Mouse (Mus musculus): ENCODE measurements around the gene Rnf224. TPM values are rescaled to one million over a fixed set of nuclear protein-coding genes. Genes with fewer than 3 reads are reported as not detected.

Gene Rnf224
- polyA plus RNA-seq, 1 experiment from 2014 or later, result 0.10 TPM

- no peaks in the 10 kb centered on the region for H3K9me3 ChIP-seq (ENCODE audit: low read length)
- H3K9ac ChIP-seq (replicated peaks; ENCODE audit: low read depth), result peak overlapping the region; percentile 52
- DNase-seq (ENCODE audit: low spot score), result peak; percentile 100
- no peaks in the 10 kb centered on the region for H3K27me3 ChIP-seq (replicated peaks; ENCODE audit: insufficient read depth, low read length)
- H3K36me3 ChIP-seq (ENCODE audit: insufficient read depth, low read length), result peaks cover 9% of the 10 kb centered on the region
- H3K4me3 ChIP-seq (ENCODE audit: low read depth, low read length), result peak overlapping the region; percentile 90
- peak overlapping the region; percentile 93 for H3K27ac ChIP-seq (ENCODE audit: low read length)
- ATAC-seq, result peak; percentile 91
- TF ChIP-seq CTCF (IDR thresholded peaks at IDR 0.05) (no peak), EP300 (IDR thresholded peaks at IDR 0.05) (peak; percentile 45; the same call in 1 of the 2 replicates)
- peak overlapping the region; percentile 55 for H3K4me2 ChIP-seq (replicated peaks; ENCODE audit: low read depth, low read length)
- peaks cover 6% of the 10 kb centered on the region; the same call in 1 of the 2 replicates for H3K4me1 ChIP-seq (ENCODE audit: insufficient read depth, low read depth, low read length)
- 2% methylated on average over 40 of the region's 41 CpGs for WGBS
These were observed 11.5 kb downstream of the Rnf224 start for GRCm38 (mm10) chr2:25224766-25225752.

- Histone ChIP-seq H3K27me3 (replicated peaks; ENCODE audit: insufficient read depth, low read length) (no peaks in the 10 kb centered on the region), H3K4me2 (replicated peaks; ENCODE audit: low read depth, low read length) (peak within 1 kb of the TSS; percentile 79), H3K9ac (replicated peaks; ENCODE audit: low read depth) (peak within 1 kb of the TSS; percentile 91), H3K36me3 (ENCODE audit: insufficient read depth, low read length) (peaks cover 9% of the 10 kb centered on the region), H3K4me3 (ENCODE audit: low read depth, low read length) (peak within 1 kb of the TSS; percentile 90), H3K27ac (ENCODE audit: low read length) (peak within 1 kb of the TSS; percentile 97), H3K4me1 (ENCODE audit: insufficient read depth, low read depth, low read length) (peaks cover 6% of the 10 kb centered on the region; the same call in 1 of the 2 replicates), H3K9me3 (ENCODE audit: low read length) (no peaks in the 10 kb centered on the region)
- peak; percentile 52 for TF ChIP-seq CTCF (IDR thresholded peaks at IDR 0.05)
- peak; percentile 74; the same call in 1 of the 2 replicates for TF ChIP-seq EP300 (IDR thresholded peaks at IDR 0.05)
- WGBS, result under 1% methylated on average over 17 of the region's 17 CpGs
- DNase-seq (ENCODE audit: low spot score), result no peak
- ATAC-seq, result no peak
These were observed 12.2 kb downstream of the Rnf224 start, which contains the start of gene Tubb4b for GRCm38 (mm10) chr2:25224492-25224765. Tubb4b (minus strand) TSS chr2:25224702.

GRCm38 (mm10) chr2:25223681-25224491 lies 12.7 kb downstream of the Rnf224 start:
- peak; percentile 59 for ATAC-seq
- peak overlapping the region; percentile 91 for H3K9ac ChIP-seq (replicated peaks; ENCODE audit: low read depth)
- TF ChIP-seq CTCF (IDR thresholded peaks at IDR 0.05) (no peak), EP300 (IDR thresholded peaks at IDR 0.05) (no peak)
- peaks cover 6% of the 10 kb centered on the region; the same call in 1 of the 2 replicates for H3K4me1 ChIP-seq (ENCODE audit: insufficient read depth, low read depth, low read length)
- H3K4me3 ChIP-seq (ENCODE audit: low read depth, low read length), result peak overlapping the region; percentile 90
- WGBS, result under 1% methylated on average over 39 of the region's 53 CpGs
- DNase-seq (ENCODE audit: low spot score), result peak; percentile 94
- H3K36me3 ChIP-seq (ENCODE audit: insufficient read depth, low read length), result peaks cover 9% of the 10 kb centered on the region
- H3K27me3 ChIP-seq (replicated peaks; ENCODE audit: insufficient read depth, low read length), result no peaks in the 10 kb centered on the region
- peak overlapping the region; percentile 79 for H3K4me2 ChIP-seq (replicated peaks; ENCODE audit: low read depth, low read length)
- H3K27ac ChIP-seq (ENCODE audit: low read length), result peak overlapping the region; percentile 97
- H3K9me3 ChIP-seq (ENCODE audit: low read length), result no peaks in the 10 kb centered on the region

- 61% methylated on average over 5 of the region's 5 CpGs for WGBS
- Histone ChIP-seq H3K9me3 (ENCODE audit: low read length) (no peaks in the 10 kb centered on the region), H3K27ac (ENCODE audit: low read length) (no peak overlapping the region), H3K27me3 (replicated peaks; ENCODE audit: insufficient read depth, low read length) (no peaks in the 10 kb centered on the region), H3K4me2 (replicated peaks; ENCODE audit: low read depth, low read length) (no peak overlapping the region), H3K4me1 (ENCODE audit: insufficient read depth, low read depth, low read length) (peaks cover 6% of the 10 kb centered on the region; the same call in 1 of the 2 replicates), H3K9ac (replicated peaks; ENCODE audit: low read depth) (no peak overlapping the region), H3K4me3 (ENCODE audit: low read depth, low read length) (no peak overlapping the region), H3K36me3 (ENCODE audit: insufficient read depth, low read length) (peaks cover 9% of the 10 kb centered on the region)
- TF ChIP-seq EP300 (IDR thresholded peaks at IDR 0.05), result no peak
- TF ChIP-seq CTCF (IDR thresholded peaks at IDR 0.05), result no peak
- no peak for DNase-seq (ENCODE audit: low spot score)
- no peak for ATAC-seq
These were observed 15.2 kb downstream of the Rnf224 start for GRCm38 (mm10) chr2:25221331-25221772.

- TF ChIP-seq CTCF (IDR thresholded peaks at IDR 0.05) (no peak), EP300 (IDR thresholded peaks at IDR 0.05) (no peak)
- Histone ChIP-seq H3K9ac (replicated peaks; ENCODE audit: low read depth) (no peak within 1 kb of the TSS), H3K27ac (ENCODE audit: low read length) (no peak within 1 kb of the TSS), H3K4me2 (replicated peaks; ENCODE audit: low read depth, low read length) (no peak within 1 kb of the TSS), H3K27me3 (replicated peaks; ENCODE audit: insufficient read depth, low read length) (no peaks in the 10 kb centered on the region), H3K36me3 (ENCODE audit: insufficient read depth, low read length) (peaks cover 9% of the 10 kb centered on the region), H3K9me3 (ENCODE audit: low read length) (no peaks in the 10 kb centered on the region), H3K4me3 (ENCODE audit: low read depth, low read length) (no peak within 1 kb of the TSS), H3K4me1 (ENCODE audit: insufficient read depth, low read depth, low read length) (no peaks in the 10 kb centered on the region)
- ATAC-seq (no peak), DNase-seq (ENCODE audit: low spot score) (no peak)
These were observed 18.1 kb downstream of the Rnf224 start, which contains the start of gene Fam166a for GRCm38 (mm10) chr2:25218445-25218844. Fam166a (plus strand) TSS chr2:25218745.

- DNase-seq (ENCODE audit: low spot score) (no peak), ATAC-seq (no peak)
- Histone ChIP-seq H3K4me3 (ENCODE audit: low read depth, low read length) (no peak overlapping the region), H3K9ac (replicated peaks; ENCODE audit: low read depth) (no peak overlapping the region), H3K4me2 (replicated peaks; ENCODE audit: low read depth, low read length) (no peak overlapping the region), H3K36me3 (ENCODE audit: insufficient read depth, low read length) (peaks cover 9% of the 10 kb centered on the region), H3K4me1 (ENCODE audit: insufficient read depth, low read depth, low read length) (no peaks in the 10 kb centered on the region), H3K27me3 (replicated peaks; ENCODE audit: insufficient read depth, low read length) (no peaks in the 10 kb centered on the region), H3K27ac (ENCODE audit: low read length) (no peak overlapping the region), H3K9me3 (ENCODE audit: low read length) (no peaks in the 10 kb centered on the region)
- TF ChIP-seq EP300 (IDR thresholded peaks at IDR 0.05), result no peak
- no peak for TF ChIP-seq CTCF (IDR thresholded peaks at IDR 0.05)
- 60% methylated on average over 2 of the region's 2 CpGs for WGBS
These were observed 18.9 kb downstream of the Rnf224 start for GRCm38 (mm10) chr2:25217666-25218065.

Measured in lung, postnatal 0 days (tissue).